Mouse (Mus musculus) olfactory bulb, adult 2 months (tissue): ENCODE measurements around the gene Col6a4.

Experiments
- CTCF ChIP-seq: fragments of 200-500 bp; IDR thresholded peaks from 2 replicates; pipeline ENCODE4 v1.5.1; 2012; ENCODE audit warnings: low read depth, mild to moderate bottlenecking, low read length, moderate library complexity; ENCODE audit not compliant: insufficient read depth
- POLR2A ChIP-seq: fragments of 200-500 bp; IDR thresholded peaks from 2 replicates; pipeline ENCODE4 v1.6.1; 2012; ENCODE audit warnings: mild to moderate bottlenecking, low read depth, low read length, moderate library complexity; ENCODE audit not compliant: insufficient read depth

DNA sequence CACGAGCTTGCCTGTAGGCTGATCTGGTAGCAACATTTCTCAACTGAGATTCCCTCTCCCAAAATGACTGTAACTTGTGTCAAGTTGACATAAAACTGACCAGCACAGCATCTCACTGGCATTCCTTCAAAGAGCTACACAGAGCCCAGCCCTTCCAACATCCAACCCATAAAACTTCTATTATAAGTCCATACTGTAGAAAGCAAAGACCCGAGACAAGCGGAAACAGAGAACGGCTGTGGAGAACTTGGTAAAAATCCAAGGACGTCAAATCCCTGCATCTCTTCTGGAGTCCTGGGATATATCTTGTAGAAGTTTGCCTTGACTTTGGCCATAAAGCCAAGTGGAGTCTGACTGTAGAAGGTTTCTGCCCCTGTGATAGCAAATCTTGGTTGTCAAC is 15.1 kb downstream of the Col6a4 start:
- TF ChIP-seq CTCF (no peak), POLR2A (no peak)
